Mouse (Mus musculus) hindbrain, embryonic 16.5 days (tissue): ENCODE measurements around the gene Ier2. TPM values are rescaled to one million over a fixed set of nuclear protein-coding genes. Genes with fewer than 3 reads are reported as not detected.

ENCODE experiments used
- ATAC-seq: fragments of 200-750 bp; cut with Nextera tagmentation; 2 replicates; pipeline ENCODE4 v1.8.0; 2017; ENCODE audit warnings: moderate TSS enrichment, moderate library complexity
- H3K27ac ChIP-seq: fragments of 300-500 bp; sonication (generic); 2 replicates; pipeline ENCODE4 v1.5.1; 2014; ENCODE audit warnings: low read depth, mild to moderate bottlenecking, control low read depth, low read length, moderate library complexity
- H3K27me3 ChIP-seq: fragments of 300-500 bp; sonication (generic); replicated peaks from 2 replicates; pipeline ENCODE4 v1.6.1; 2014; ENCODE audit warnings: low read length; ENCODE audit not compliant: control insufficient read depth, insufficient read depth
- H3K36me3 ChIP-seq: fragments of 300-500 bp; sonication (generic); 2 replicates; pipeline ENCODE4 v1.6.1; 2014; ENCODE audit warnings: mild to moderate bottlenecking, low read length, moderate library complexity, mixed read lengths; ENCODE audit not compliant: control insufficient read depth, insufficient read depth
- H3K4me1 ChIP-seq: fragments of 300-500 bp; sonication (generic); 2 replicates; pipeline ENCODE4 v1.6.1; 2014; ENCODE audit warnings: low read depth, low read length; ENCODE audit not compliant: control insufficient read depth, insufficient read depth
- H3K4me2 ChIP-seq: fragments of 300-500 bp; sonication (generic); 2 replicates; pipeline ENCODE4 v1.6.1; 2014; ENCODE audit warnings: mild to moderate bottlenecking, low read length, control low read depth, moderate library complexity
- H3K4me3 ChIP-seq: fragments of 300-500 bp; sonication (generic); 2 replicates; pipeline ENCODE4 v1.5.1; 2014; ENCODE audit warnings: mild to moderate bottlenecking, low read length, control low read depth, moderate library complexity
- H3K9ac ChIP-seq: fragments of 300-500 bp; sonication (generic); 2 replicates; pipeline ENCODE4 v1.6.1; 2014; ENCODE audit warnings: low read depth, mild to moderate bottlenecking, control low read depth, low read length, moderate library complexity
- H3K9me3 ChIP-seq: fragments of 300-500 bp; sonication (generic); 2 replicates; pipeline ENCODE4 v1.6.1; 2014; ENCODE audit warnings: mild to moderate bottlenecking, low read length, moderate library complexity; ENCODE audit not compliant: control insufficient read depth
- WGBS: fragments of 180-500 bp; shearing (Covaris S2); extraction: QIAGEN DNeasy Blood & Tissue Kit; methylation state at CpG from one replicate; pipeline ENCODE4 v1.1.7; 2014; 5-methylcytosine and 5-hydroxymethylcytosine counted together
- polyA plus RNA-seq: library from polyadenylated mRNA; unstranded; fragments of >200 nt; fragmentation: Nextera tagmentation; extraction: Ambion mirVana; gene quantifications from 2 replicates; pipeline ENCODE4 v1.2.1, GENCODE M21; 2015

The Ier2 gene
- polyA plus RNA-seq, 1 experiment from 2014 or later: 18.2 TPM

DNA sequence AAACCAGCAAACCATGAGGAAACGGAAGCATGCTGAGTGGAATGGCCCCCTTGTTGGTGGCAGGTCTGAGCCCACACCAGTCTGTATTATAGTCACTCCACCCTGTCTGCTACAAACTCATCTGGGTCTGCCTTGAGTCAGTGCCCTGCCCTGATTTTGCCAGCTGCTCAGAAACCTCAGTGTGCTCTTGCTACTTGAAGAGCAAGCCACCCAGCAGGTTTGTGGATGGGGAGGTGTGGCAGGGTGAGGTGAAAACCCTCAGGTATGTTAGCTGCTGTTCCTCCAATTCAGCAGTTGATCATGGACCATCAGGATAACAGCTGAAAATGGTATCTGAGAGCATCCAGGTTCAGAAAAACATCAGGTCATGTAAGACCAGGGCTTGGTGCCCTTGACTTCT is 5.4 kb upstream of the Ier2 start:
- ATAC-seq: no peak
- 63% methylated on average over 1 of the region's 1 CpGs for WGBS

DNA sequence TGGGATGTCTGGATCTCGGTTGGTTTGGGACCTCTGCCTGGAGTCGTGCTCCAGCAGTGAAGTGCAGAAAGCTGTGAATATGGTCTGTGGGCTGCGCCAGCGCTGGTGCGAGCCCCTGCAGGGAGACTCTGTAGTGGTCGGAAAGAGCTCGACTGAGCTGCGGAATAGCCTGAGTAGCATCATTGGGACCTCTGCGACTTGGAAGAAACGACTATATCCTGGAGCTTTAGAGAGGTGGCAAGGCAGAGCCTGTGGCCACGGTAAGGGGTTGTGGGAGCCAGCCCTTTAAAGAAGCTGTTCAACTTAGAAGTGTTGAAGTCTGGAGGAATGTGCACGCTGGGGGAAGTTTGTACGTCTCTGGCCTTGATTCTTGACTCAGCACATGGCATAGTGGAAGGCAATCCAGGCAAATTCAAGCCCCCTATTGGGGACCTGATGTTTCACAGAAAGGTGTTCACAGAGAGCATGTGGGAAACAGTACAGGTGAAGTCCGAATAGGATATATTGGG is 2.8 kb upstream of the Ier2 start:
- peak; percentile 15 for ATAC-seq
- WGBS: 3% methylated on average over 14 of the region's 14 CpGs
- Histone ChIP-seq H3K4me3 (peak overlapping the region; percentile 67), H3K36me3 (0 out of 2 replicates have a peak, but pooled peaks cover 4% of the 10 kb centered on the region), H3K9me3 (no peaks in the 10 kb centered on the region), H3K27me3 (0 out of 2 replicates have a peak, but pooled peaks cover 2% of the 10 kb centered on the region), H3K4me2 (peak overlapping the region; percentile 79), H3K4me1 (peaks cover 35% of the 10 kb centered on the region), H3K9ac (peak overlapping the region; percentile 74), H3K27ac (peak overlapping the region; percentile 90)

More for the DNA sequence above, 5.4 kb upstream of the Ier2 start:
- Histone ChIP-seq H3K27ac (no peak overlapping the region), H3K4me2 (no peak overlapping the region), H3K9me3 (no peaks in the 10 kb centered on the region), H3K36me3 (peaks cover 4% of the 10 kb centered on the region; the same call in 1 of the 2 replicates), H3K27me3 (no peaks in the 10 kb centered on the region), H3K4me3 (no peak overlapping the region), H3K4me1 (peaks cover 15% of the 10 kb centered on the region), H3K9ac (no peak overlapping the region)

DNA sequence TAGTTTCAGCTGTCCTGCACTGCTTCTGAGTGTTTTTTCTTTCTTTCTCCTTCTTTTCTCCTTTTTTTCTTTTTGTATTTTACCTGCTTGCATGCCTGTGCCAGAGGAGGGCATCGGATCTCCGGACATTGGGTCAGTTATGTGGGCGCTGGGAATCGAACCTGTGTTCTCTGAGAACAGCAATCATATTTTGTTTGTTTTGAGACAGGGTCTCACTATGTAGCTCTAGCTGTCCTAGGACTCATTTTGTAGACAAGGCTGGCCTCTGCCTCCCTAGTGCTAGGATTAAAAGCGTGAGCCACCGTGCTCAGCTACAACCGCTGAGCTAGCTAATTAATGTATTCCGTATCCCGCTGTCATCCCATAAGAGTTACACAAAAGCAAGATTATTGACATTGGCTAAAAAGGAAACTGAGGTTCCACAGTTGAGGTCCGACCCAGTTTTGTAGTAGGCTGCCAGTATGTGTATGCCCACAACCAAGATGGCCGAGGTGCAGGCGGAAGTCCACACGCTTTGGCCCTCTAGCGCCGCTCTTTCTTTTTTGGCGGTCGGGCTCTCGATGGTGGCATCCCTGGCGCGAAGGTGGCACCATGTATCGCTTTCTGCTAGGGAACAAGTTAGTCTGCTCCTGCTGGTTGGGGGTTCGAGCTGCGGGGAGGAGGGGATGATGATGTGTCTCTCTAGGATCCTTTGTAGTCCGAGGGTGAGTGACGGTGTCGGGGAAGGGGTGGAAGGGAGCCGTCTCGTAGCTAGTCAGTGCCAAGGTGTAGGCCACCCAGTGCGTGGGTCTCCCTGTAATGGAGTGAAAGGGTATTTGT is 2.1 kb upstream of the Ier2 start:
- peak; percentile 67 for ATAC-seq
- Histone ChIP-seq H3K9me3 (no peaks in the 10 kb centered on the region), H3K27ac (peak overlapping the region; percentile 90), H3K4me2 (peak overlapping the region; percentile 79), H3K4me3 (peak overlapping the region; percentile 67), H3K9ac (peak overlapping the region; percentile 74), H3K27me3 (0 out of 2 replicates have a peak, but pooled peaks cover 2% of the 10 kb centered on the region), H3K4me1 (peaks cover 41% of the 10 kb centered on the region), H3K36me3 (0 out of 2 replicates have a peak, but pooled peaks cover 4% of the 10 kb centered on the region)
- under 1% methylated on average over 29 of the region's 29 CpGs for WGBS

DNA sequence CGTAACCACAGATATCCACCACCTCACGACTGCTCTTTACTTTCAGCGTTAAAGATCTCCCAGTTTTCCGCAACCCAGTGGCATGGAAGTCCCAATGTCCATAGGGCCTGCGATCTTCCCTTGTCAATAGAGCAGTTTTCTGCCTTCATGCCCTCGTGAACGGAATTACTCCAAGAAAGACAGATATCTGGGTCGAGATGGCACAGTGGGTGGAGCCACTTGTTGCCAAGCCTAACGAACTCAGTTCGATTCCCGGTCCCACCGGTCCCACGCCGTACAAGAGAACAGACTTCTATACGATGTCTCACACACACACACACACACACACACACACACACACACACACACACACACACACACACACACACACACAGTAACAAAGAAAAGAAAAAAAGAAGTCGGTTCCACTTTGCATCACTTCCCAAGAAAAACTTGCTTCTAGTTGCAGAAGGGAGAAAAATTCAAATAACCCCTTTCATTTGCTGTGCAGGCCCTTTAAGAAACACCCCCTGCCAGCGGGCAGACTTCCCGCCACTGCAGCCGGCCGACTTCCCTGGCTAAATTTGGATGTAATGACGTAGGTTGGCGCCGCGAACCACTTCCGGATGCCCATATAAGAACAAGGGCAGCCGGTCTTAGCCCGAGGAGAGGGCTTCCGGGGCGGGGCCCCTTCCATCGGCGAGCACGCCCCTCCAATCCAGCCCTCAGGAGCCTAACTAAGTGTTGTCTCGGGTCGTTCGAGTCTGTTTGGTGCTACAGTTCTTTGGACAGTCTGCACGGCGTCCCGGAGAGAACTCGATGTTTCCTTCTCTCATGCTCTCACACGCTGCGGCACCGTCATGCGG is 1.1 kb upstream of the Ier2 start:
- peaks cover 43% of the 10 kb centered on the region for H3K4me1 ChIP-seq
- H3K9me3 ChIP-seq: no peaks in the 10 kb centered on the region
- peak; percentile 83 for ATAC-seq
- peak overlapping the region; percentile 79 for H3K4me2 ChIP-seq
- H3K4me3 ChIP-seq: peak overlapping the region; percentile 67
- H3K27me3 ChIP-seq: 0 out of 2 replicates have a peak, but pooled peaks cover 2% of the 10 kb centered on the region
- 0 out of 2 replicates have a peak, but pooled peaks cover 2% of the 10 kb centered on the region for H3K36me3 ChIP-seq
- WGBS: 3% methylated on average over 43 of the region's 43 CpGs
- H3K9ac ChIP-seq: peak overlapping the region; percentile 74
- H3K27ac ChIP-seq: peak overlapping the region; percentile 90

DNA sequence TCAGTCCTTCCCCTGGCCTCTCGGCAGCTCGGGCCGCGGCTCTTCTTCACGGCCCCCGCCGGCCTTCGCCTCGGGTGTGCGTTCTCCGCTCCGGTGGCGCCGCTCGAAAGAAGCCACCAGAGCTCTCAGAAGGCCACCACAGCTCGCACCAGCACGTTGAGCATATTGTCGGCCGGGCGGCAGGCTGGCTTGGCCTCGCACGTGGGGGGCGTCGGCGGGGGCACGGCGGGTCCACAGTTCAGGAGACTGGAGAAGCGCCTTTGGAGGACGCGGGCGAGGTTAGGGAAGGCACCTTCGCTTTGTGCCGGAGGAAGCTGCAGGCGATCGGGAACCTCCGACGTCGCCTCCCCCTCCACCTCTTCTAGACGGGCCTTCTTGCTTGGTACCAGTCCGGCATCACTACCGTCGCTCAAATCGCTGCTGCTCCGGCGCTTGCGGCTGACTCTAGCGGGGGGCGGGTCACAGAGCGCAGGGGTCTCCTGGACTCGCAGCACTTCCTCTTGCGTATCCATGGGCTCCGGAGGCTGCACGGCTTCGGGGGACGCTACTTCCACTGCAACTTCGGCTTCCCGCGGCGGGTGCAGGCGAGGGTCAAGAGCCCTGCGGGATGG is 586 bp downstream of the Ier2 start:
- peaks cover 43% of the 10 kb centered on the region for H3K4me1 ChIP-seq
- ATAC-seq: peak; percentile 1; the same call in 1 of the 2 replicates
- no peaks in the 10 kb centered on the region for H3K36me3 ChIP-seq
- H3K27me3 ChIP-seq: 0 out of 2 replicates have a peak, but pooled peaks cover 2% of the 10 kb centered on the region
- H3K4me3 ChIP-seq: peak overlapping the region; percentile 67
- H3K27ac ChIP-seq: peak overlapping the region; percentile 60
- H3K9ac ChIP-seq: peak overlapping the region; percentile 73
- H3K4me2 ChIP-seq: peak overlapping the region; percentile 79
- H3K9me3 ChIP-seq: no peaks in the 10 kb centered on the region
- WGBS: under 1% methylated on average over 55 of the region's 61 CpGs

DNA sequence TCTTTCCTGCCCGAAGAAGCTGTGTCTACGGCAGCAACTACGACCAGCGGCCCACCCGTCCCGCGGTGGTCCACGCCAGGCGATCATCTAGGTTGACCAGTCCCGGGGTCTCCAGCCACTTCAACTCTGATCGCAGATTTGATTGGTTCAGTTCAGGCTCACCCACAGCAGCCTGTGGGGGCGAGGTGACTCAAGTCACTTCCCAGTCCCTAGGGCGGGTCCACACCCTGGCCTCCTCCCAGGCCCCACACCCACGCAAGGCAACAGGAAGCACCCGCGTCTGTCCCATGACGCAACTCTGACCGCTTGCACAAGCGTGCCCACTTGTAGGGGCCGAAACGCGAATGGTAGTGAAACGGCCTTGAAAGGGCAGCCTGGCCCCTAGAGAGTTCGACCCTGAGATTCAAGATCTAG is 1.2 kb downstream of the Ier2 start:
- H3K27me3 ChIP-seq: 0 out of 2 replicates have a peak, but pooled peaks cover 2% of the 10 kb centered on the region
- H3K4me3 ChIP-seq: peak overlapping the region; percentile 67
- H3K4me2 ChIP-seq: peak overlapping the region; percentile 79
- ATAC-seq: no peak
- H3K36me3 ChIP-seq: no peaks in the 10 kb centered on the region
- peaks cover 48% of the 10 kb centered on the region for H3K4me1 ChIP-seq
- no peaks in the 10 kb centered on the region for H3K9me3 ChIP-seq
- peak overlapping the region; percentile 60 for H3K27ac ChIP-seq
- WGBS: under 1% methylated on average over 24 of the region's 24 CpGs
- peak overlapping the region; percentile 73 for H3K9ac ChIP-seq

DNA sequence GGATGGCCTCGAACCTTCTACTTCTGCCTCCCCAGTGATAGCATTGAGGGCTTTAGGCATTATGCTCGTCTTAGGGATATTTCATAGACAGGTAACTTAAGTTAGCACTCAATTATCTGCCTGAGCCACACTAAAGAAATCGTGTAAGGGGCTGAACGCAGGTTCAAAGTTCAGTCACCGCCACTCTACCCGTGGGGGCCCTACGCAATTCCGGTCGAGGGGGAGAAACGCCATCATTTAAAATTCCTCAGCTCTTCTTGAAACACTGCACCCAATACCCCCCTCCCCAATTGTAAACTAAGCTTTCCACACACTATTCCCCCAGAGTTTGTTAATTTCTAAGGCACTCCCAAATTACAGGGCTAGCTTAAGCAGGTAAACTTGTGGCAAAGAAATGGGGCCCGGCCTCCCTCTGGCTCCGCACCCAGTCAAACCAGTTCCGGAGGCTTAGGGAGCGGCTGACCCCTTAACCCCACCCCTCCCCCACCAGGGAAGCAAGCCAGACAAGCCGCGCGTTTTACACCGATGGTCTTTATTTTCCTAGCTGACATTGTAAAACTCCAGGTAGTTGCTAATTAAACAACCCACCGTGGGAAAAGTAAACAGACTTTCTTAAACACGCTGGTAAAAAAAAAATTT is 1.7 kb downstream of the Ier2 start:
- H3K9me3 ChIP-seq: no peaks in the 10 kb centered on the region
- H3K36me3 ChIP-seq: no peaks in the 10 kb centered on the region
- 0 out of 2 replicates have a peak, but pooled peaks cover 2% of the 10 kb centered on the region for H3K27me3 ChIP-seq
- peak overlapping the region; percentile 79 for H3K4me2 ChIP-seq
- peak overlapping the region; percentile 25; the same call in 1 of the 2 replicates for H3K27ac ChIP-seq
- H3K4me1 ChIP-seq: peaks cover 49% of the 10 kb centered on the region
- peak overlapping the region; percentile 67 for H3K4me3 ChIP-seq
- no peak for ATAC-seq
- WGBS: 2% methylated on average over 20 of the region's 20 CpGs
- H3K9ac ChIP-seq: peak overlapping the region; percentile 73
